Mouse (Mus musculus): ENCODE results near the gene Lpcat2b. TPM values are rescaled to one million over a fixed set of nuclear protein-coding genes. Genes with fewer than 3 reads are reported as not detected.

The Lpcat2b gene
- polyA plus RNA-seq, 1 experiment, result not detected

- H3K4me3 ChIP-seq (replicated peaks), result no peak overlapping the region
Observed at GRCm38 (mm10) chr5:107410305-107410704, 21.0 kb upstream of the Lpcat2b start.

GRCm38 (mm10) chr5:107411326-107411725, 20.0 kb upstream of the Lpcat2b start:
- Histone ChIP-seq H3K4me1 (ENCODE audit: control insufficient read depth) (no peaks in the 10 kb centered on the region), H3K27me3 (ENCODE audit: control insufficient read depth) (peaks cover 11% of the 10 kb centered on the region), H3K36me3 (ENCODE audit: control insufficient read depth) (no peaks in the 10 kb centered on the region), H3K4me3 (replicated peaks) (no peak overlapping the region), H3K9me3 (ENCODE audit: control insufficient read depth, low read length) (no peaks in the 10 kb centered on the region)
- TF ChIP-seq TAL1 (IDR thresholded peaks at IDR 0.05; ENCODE audit: low read length) (no peak), GATA1 (IDR thresholded peaks at IDR 0.05; ENCODE audit: low read length) (no peak)

More at GRCm38 (mm10) chr5:107410305-107410704, 21.0 kb upstream of the Lpcat2b start:
- Histone ChIP-seq H3K9me3 (ENCODE audit: control insufficient read depth, low read length) (no peaks in the 10 kb centered on the region), H3K27me3 (ENCODE audit: control insufficient read depth) (peaks cover 21% of the 10 kb centered on the region), H3K36me3 (ENCODE audit: control insufficient read depth) (no peaks in the 10 kb centered on the region), H3K4me1 (ENCODE audit: control insufficient read depth) (no peaks in the 10 kb centered on the region)
- no peak for TF ChIP-seq TAL1 (IDR thresholded peaks at IDR 0.05; ENCODE audit: low read length)
- TF ChIP-seq GATA1 (IDR thresholded peaks at IDR 0.05; ENCODE audit: low read length), result no peak

GRCm38 (mm10) chr5:107412285-107412684, 19.1 kb upstream of the Lpcat2b start:
- no peaks in the 10 kb centered on the region for H3K4me1 ChIP-seq (ENCODE audit: control insufficient read depth)

GRCm38 (mm10) chr5:107415098-107415497, 16.3 kb upstream of the Lpcat2b start:
- H3K4me1 ChIP-seq (ENCODE audit: control insufficient read depth), result no peaks in the 10 kb centered on the region
- no peaks in the 10 kb centered on the region for H3K9me3 ChIP-seq (ENCODE audit: control insufficient read depth, low read length)
- H3K36me3 ChIP-seq (ENCODE audit: control insufficient read depth), result no peaks in the 10 kb centered on the region
- no peak for TF ChIP-seq GATA1 (IDR thresholded peaks at IDR 0.05; ENCODE audit: low read length)
- H3K27me3 ChIP-seq (ENCODE audit: control insufficient read depth), result no peaks in the 10 kb centered on the region; the same call in 1 of the 2 replicates
- no peak overlapping the region for H3K4me3 ChIP-seq (replicated peaks)

More at GRCm38 (mm10) chr5:107412285-107412684, 19.1 kb upstream of the Lpcat2b start:
- TF ChIP-seq GATA1 (IDR thresholded peaks at IDR 0.05; ENCODE audit: low read length) (no peak), TAL1 (IDR thresholded peaks at IDR 0.05; ENCODE audit: low read length) (no peak)
- H3K27me3 ChIP-seq (ENCODE audit: control insufficient read depth), result peaks cover 6% of the 10 kb centered on the region
- H3K36me3 ChIP-seq (ENCODE audit: control insufficient read depth), result no peaks in the 10 kb centered on the region
- H3K4me3 ChIP-seq (replicated peaks), result no peak overlapping the region
- H3K9me3 ChIP-seq (ENCODE audit: control insufficient read depth, low read length), result no peaks in the 10 kb centered on the region

GRCm38 (mm10) chr5:107421676-107422075, 9.7 kb upstream of the Lpcat2b start:
- H3K9me3 ChIP-seq (ENCODE audit: control insufficient read depth, low read length), result no peaks in the 10 kb centered on the region
- no peaks in the 10 kb centered on the region for H3K4me1 ChIP-seq (ENCODE audit: control insufficient read depth)
- TF ChIP-seq GATA1 (IDR thresholded peaks at IDR 0.05; ENCODE audit: low read length), result no peak
- TF ChIP-seq TAL1 (IDR thresholded peaks at IDR 0.05; ENCODE audit: low read length), result no peak
- no peak overlapping the region for H3K4me3 ChIP-seq (replicated peaks)
- no peaks in the 10 kb centered on the region for H3K36me3 ChIP-seq (ENCODE audit: control insufficient read depth)
- H3K27me3 ChIP-seq (ENCODE audit: control insufficient read depth), result no peaks in the 10 kb centered on the region; the same call in 1 of the 2 replicates

- no peak overlapping the region for H3K4me3 ChIP-seq (replicated peaks)
- H3K9me3 ChIP-seq (ENCODE audit: control insufficient read depth, low read length), result no peaks in the 10 kb centered on the region
- peaks cover 30% of the 10 kb centered on the region for H3K4me1 ChIP-seq (ENCODE audit: control insufficient read depth)
- H3K27me3 ChIP-seq (ENCODE audit: control insufficient read depth), result peaks cover 32% of the 10 kb centered on the region
- TF ChIP-seq TAL1 (IDR thresholded peaks at IDR 0.05; ENCODE audit: low read length) (no peak), GATA1 (IDR thresholded peaks at IDR 0.05; ENCODE audit: low read length) (no peak)
- H3K36me3 ChIP-seq (ENCODE audit: control insufficient read depth), result peaks cover 2% of the 10 kb centered on the region; the same call in 1 of the 2 replicates
Observed at GRCm38 (mm10) chr5:107434001-107434400, 2.7 kb downstream of the Lpcat2b start.

GRCm38 (mm10) chr5:107436185-107436584, 4.8 kb downstream of the Lpcat2b start:
- Histone ChIP-seq H3K4me3 (replicated peaks) (no peak overlapping the region), H3K27me3 (ENCODE audit: control insufficient read depth) (peaks cover 25% of the 10 kb centered on the region), H3K9me3 (ENCODE audit: control insufficient read depth, low read length) (no peaks in the 10 kb centered on the region), H3K36me3 (ENCODE audit: control insufficient read depth) (peaks cover 2% of the 10 kb centered on the region; the same call in 1 of the 2 replicates), H3K4me1 (ENCODE audit: control insufficient read depth) (peaks cover 48% of the 10 kb centered on the region)
- TF ChIP-seq GATA1 (IDR thresholded peaks at IDR 0.05; ENCODE audit: low read length) (no peak), TAL1 (IDR thresholded peaks at IDR 0.05; ENCODE audit: low read length) (no peak)

GRCm38 (mm10) chr5:107436587-107437209, 5.3 kb downstream of the Lpcat2b start:
- Histone ChIP-seq H3K4me1 (ENCODE audit: control insufficient read depth) (peaks cover 50% of the 10 kb centered on the region), H3K36me3 (ENCODE audit: control insufficient read depth) (peaks cover 2% of the 10 kb centered on the region; the same call in 1 of the 2 replicates), H3K27me3 (ENCODE audit: control insufficient read depth) (peaks cover 19% of the 10 kb centered on the region), H3K9me3 (ENCODE audit: control insufficient read depth, low read length) (no peaks in the 10 kb centered on the region), H3K4me3 (replicated peaks) (peak overlapping the region; percentile 91)
- TF ChIP-seq GATA1 (IDR thresholded peaks at IDR 0.05; ENCODE audit: low read length), result no peak
- TF ChIP-seq TAL1 (IDR thresholded peaks at IDR 0.05; ENCODE audit: low read length), result no peak

- peaks cover 54% of the 10 kb centered on the region for H3K4me1 ChIP-seq (ENCODE audit: control insufficient read depth)
- H3K36me3 ChIP-seq (ENCODE audit: control insufficient read depth), result peaks cover 2% of the 10 kb centered on the region; the same call in 1 of the 2 replicates
- no peak for TF ChIP-seq TAL1 (IDR thresholded peaks at IDR 0.05; ENCODE audit: low read length)
- TF ChIP-seq GATA1 (IDR thresholded peaks at IDR 0.05; ENCODE audit: low read length), result no peak
- peak within 1 kb of the TSS; percentile 91 for H3K4me3 ChIP-seq (replicated peaks)
- H3K27me3 ChIP-seq (ENCODE audit: control insufficient read depth), result peaks cover 17% of the 10 kb centered on the region
- no peaks in the 10 kb centered on the region for H3K9me3 ChIP-seq (ENCODE audit: control insufficient read depth, low read length)
Observed at GRCm38 (mm10) chr5:107437464-107438281, 6.3 kb downstream of the Lpcat2b start, which contains the start of gene Btbd8. Gene Btbd8, plus strand, starts transcription at chr5:107437997.
